Mouse (Mus musculus) lung, embryonic 14.5 days (tissue): ENCODE measurements around the gene Zyg11b. TPM values are rescaled to one million over a fixed set of nuclear protein-coding genes. Genes with fewer than 3 reads are reported as not detected.

ENCODE experiments used
- ATAC-seq: fragments of 200-750 bp; cut with Nextera tagmentation; 2 replicates; pipeline ENCODE4 v1.8.0; 2017; ENCODE audit warnings: mild to moderate bottlenecking, moderate TSS enrichment, moderate library complexity; ENCODE audit not compliant: insufficient read depth
- DNase-seq: peaks from one replicate; pipeline ENCODE4 v3.0.0-alpha.2; 2015
- H3K27ac ChIP-seq: fragments of 300-500 bp; sonication (generic); 2 replicates; pipeline ENCODE4 v1.5.1; 2014; ENCODE audit warnings: low read depth, mild to moderate bottlenecking, moderate library complexity
- H3K27me3 ChIP-seq: fragments of 300-500 bp; sonication (generic); 2 replicates; pipeline ENCODE4 v1.6.1; 2014; ENCODE audit warnings: low read length, control low read depth; ENCODE audit not compliant: insufficient read depth
- H3K36me3 ChIP-seq: fragments of 300-500 bp; sonication (generic); 2 replicates; pipeline ENCODE4 v1.6.1; 2014; ENCODE audit warnings: control low read depth; ENCODE audit not compliant: insufficient read depth
- H3K4me1 ChIP-seq: fragments of 300-500 bp; sonication (generic); 2 replicates; pipeline ENCODE4 v1.6.1; 2014; ENCODE audit warnings: antibody characterized with exemption, control low read depth; ENCODE audit not compliant: insufficient read depth
- H3K4me2 ChIP-seq: fragments of 300-500 bp; sonication (generic); 2 replicates; pipeline ENCODE4 v1.6.1; 2014; ENCODE audit warnings: mild to moderate bottlenecking
- H3K4me3 ChIP-seq: fragments of 300-500 bp; sonication (generic); 2 replicates; pipeline ENCODE4 v1.5.1; 2014; ENCODE audit warnings: low read depth, low read length
- H3K9ac ChIP-seq: fragments of 300-500 bp; sonication (generic); 2 replicates; pipeline ENCODE4 v1.6.1; 2014
- H3K9me3 ChIP-seq: fragments of 300-500 bp; sonication (generic); 2 replicates; pipeline ENCODE4 v1.6.1; 2016; ENCODE audit warnings: low read depth, low read length, control low read depth
- CTCF ChIP-seq: IDR thresholded peaks from 2 replicates; pipeline ENCODE4 v1.5.1; 2016; ENCODE audit warnings: antibody characterized with exemption, low read depth
- WGBS: fragments of 180-500 bp; shearing (Covaris S2); extraction: QIAGEN DNeasy Blood & Tissue Kit; methylation state at CpG from one replicate; pipeline ENCODE4 v1.1.7; 2014; 5-methylcytosine and 5-hydroxymethylcytosine counted together
- polyA plus RNA-seq: library from polyadenylated mRNA; unstranded; fragments of >200 nt; fragmentation: Nextera tagmentation; extraction: Ambion mirVana; gene quantifications from 2 replicates; pipeline ENCODE4 v1.2.1, GENCODE M21; 2014

Zyg11b gene
- polyA plus RNA-seq, 1 experiment from 2014 or later: 16.6 TPM

- Histone ChIP-seq H3K27me3 (no peaks in the 10 kb centered on the region), H3K4me1 (no peaks in the 10 kb centered on the region), H3K9me3 (peaks cover 4% of the 10 kb centered on the region; the same call in 1 of the 2 replicates), H3K27ac (no peak overlapping the region), H3K4me2 (no peak overlapping the region), H3K36me3 (no peaks in the 10 kb centered on the region), H3K9ac (no peak overlapping the region), H3K4me3 (no peak overlapping the region)
- no peak for TF ChIP-seq CTCF
- ATAC-seq (no peak), DNase-seq (no peak)
- 76% methylated on average over 12 of the region's 12 CpGs for WGBS
Measured at GRCm38 (mm10) chr4:108317656-108318605, 17.0 kb upstream of the Zyg11b start.

DNA sequence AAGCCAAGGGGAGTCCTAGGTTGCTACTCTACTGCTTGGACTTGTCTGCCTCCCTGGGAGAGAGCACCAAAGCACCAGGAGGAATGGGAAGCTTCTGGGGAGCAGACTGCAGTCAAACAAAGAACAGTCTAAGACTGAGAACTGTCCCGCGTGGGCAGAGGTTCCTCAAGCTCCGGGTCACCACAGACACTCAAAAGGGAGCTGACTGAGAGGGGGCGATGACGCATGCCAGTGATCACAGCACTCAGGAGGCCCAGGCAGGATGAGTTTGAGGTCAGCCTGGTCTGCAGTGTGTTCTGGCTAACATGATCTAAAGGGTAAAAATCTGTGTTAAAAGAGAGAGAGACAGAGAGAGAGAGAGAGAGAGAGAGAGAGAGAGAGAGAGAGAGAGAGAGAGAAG is 13.1 kb upstream of the Zyg11b start:
- no peak for ATAC-seq
- no peak for DNase-seq
- WGBS: 45% methylated on average over 5 of the region's 5 CpGs
- H3K4me1 ChIP-seq: no peaks in the 10 kb centered on the region
- H3K9me3 ChIP-seq: no peaks in the 10 kb centered on the region
- H3K36me3 ChIP-seq: no peaks in the 10 kb centered on the region
- H3K27ac ChIP-seq: no peak overlapping the region
- H3K4me3 ChIP-seq: no peak overlapping the region
- no peaks in the 10 kb centered on the region for H3K27me3 ChIP-seq
- no peak for TF ChIP-seq CTCF
- no peak overlapping the region for H3K9ac ChIP-seq
- no peak overlapping the region for H3K4me2 ChIP-seq

GRCm38 (mm10) chr4:108310706-108311105 is 9.8 kb upstream of the Zyg11b start:
- no peak overlapping the region for H3K4me2 ChIP-seq
- peaks cover 3% of the 10 kb centered on the region; the same call in 1 of the 2 replicates for H3K9me3 ChIP-seq
- DNase-seq: no peak
- no peak for ATAC-seq
- WGBS: 69% methylated on average over 6 of the region's 6 CpGs
- no peaks in the 10 kb centered on the region for H3K36me3 ChIP-seq
- H3K4me3 ChIP-seq: no peak overlapping the region
- H3K27me3 ChIP-seq: no peaks in the 10 kb centered on the region
- H3K9ac ChIP-seq: no peak overlapping the region
- no peak overlapping the region for H3K27ac ChIP-seq
- no peaks in the 10 kb centered on the region for H3K4me1 ChIP-seq
- no peak for TF ChIP-seq CTCF

- Histone ChIP-seq H3K4me2 (no peak overlapping the region), H3K9me3 (peaks cover 3% of the 10 kb centered on the region; the same call in 1 of the 2 replicates), H3K4me3 (no peak overlapping the region), H3K4me1 (no peaks in the 10 kb centered on the region; the same call in 1 of the 2 replicates), H3K36me3 (no peaks in the 10 kb centered on the region), H3K27ac (no peak overlapping the region), H3K9ac (no peak overlapping the region), H3K27me3 (no peaks in the 10 kb centered on the region)
- no peak for TF ChIP-seq CTCF
- WGBS: 70% methylated on average over 5 of the region's 5 CpGs
- DNase-seq: no peak
- ATAC-seq: no peak
Measured at GRCm38 (mm10) chr4:108302296-108302890, 1.5 kb upstream of the Zyg11b start.

DNA sequence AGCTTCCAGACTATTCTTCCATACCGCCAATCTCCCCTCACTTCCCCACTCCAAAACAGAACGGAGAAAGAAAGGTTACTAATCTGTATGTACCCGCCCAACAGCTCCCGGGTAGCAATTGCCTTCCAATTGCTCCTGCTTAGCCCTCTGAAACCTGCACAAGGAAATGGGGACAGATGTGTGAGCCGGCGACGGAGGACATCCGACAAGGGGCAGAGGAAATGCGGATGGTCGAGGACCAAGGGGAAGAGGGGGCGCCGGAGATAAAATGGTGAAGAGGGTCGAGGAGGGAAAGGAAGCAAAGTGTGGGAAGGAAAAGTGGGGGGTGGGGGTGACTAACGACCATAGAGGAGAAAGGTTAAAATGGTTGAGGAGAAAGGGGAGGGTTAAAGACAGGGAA is 630 bp downstream of the Zyg11b start:
- ATAC-seq (no peak), DNase-seq (peak; percentile 43)
- no peaks in the 10 kb centered on the region; the same call in 1 of the 2 replicates for H3K4me1 ChIP-seq
- peak overlapping the region; percentile 79 for H3K4me2 ChIP-seq
- H3K27me3 ChIP-seq: no peaks in the 10 kb centered on the region
- H3K4me3 ChIP-seq: peak overlapping the region; percentile 91
- H3K36me3 ChIP-seq: no peaks in the 10 kb centered on the region
- peak overlapping the region; percentile 88 for H3K9ac ChIP-seq
- WGBS: 2% methylated on average over 14 of the region's 14 CpGs
- no peaks in the 10 kb centered on the region for H3K9me3 ChIP-seq
- H3K27ac ChIP-seq: peak overlapping the region; percentile 84; the same call in 1 of the 2 replicates
- no peak for TF ChIP-seq CTCF

DNA sequence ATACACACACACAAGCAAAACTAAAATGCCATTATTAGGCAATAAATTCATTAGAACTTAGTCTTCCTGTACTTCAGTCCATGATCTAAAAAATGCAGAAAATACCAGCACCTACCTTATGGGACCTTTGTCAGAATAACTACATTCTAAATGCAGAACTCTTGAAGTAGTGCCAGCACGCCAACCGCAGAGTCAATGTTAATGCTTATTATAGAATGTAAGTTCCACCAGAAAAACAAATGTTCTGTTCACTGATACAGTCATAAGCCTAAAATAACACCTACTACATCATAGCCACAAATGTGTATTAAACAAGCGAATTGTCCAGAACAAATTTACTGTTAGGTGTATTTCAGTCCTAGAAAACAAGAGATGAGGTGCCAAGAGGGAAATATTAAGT is 23.9 kb downstream of the Zyg11b start:
- no peak overlapping the region for H3K27ac ChIP-seq
- no peaks in the 10 kb centered on the region for H3K36me3 ChIP-seq
- H3K4me1 ChIP-seq: no peaks in the 10 kb centered on the region
- H3K4me2 ChIP-seq: no peak overlapping the region
- H3K9me3 ChIP-seq: 0 out of 2 replicates have a peak, but pooled peaks cover 3% of the 10 kb centered on the region
- DNase-seq (no peak), ATAC-seq (no peak)
- TF ChIP-seq CTCF: no peak
- no peaks in the 10 kb centered on the region for H3K27me3 ChIP-seq
- no peak overlapping the region for H3K4me3 ChIP-seq
- 81% methylated on average over 3 of the region's 3 CpGs for WGBS
- no peak overlapping the region for H3K9ac ChIP-seq

DNA sequence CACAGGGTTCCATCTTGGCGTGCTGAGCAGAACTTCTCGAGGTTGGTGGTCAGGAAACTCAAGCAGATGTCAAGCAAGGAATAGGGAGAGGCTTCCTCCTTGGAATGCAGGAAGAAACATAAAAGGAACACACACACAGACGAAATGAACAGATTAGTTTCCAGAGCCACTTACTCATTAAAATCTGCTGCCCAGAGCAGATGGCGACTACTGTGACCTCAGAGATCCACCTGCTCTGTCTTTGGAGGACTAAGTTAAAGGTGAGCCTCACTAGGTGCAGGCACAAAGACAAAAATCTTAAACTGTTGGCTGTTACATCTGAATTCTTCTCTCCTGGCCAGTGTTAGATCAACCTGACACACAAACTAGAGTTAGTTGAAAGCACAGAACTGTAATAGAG is 28.6 kb downstream of the Zyg11b start:
- no peak for TF ChIP-seq CTCF
- Histone ChIP-seq H3K9ac (no peak overlapping the region), H3K36me3 (peaks cover 12% of the 10 kb centered on the region), H3K4me2 (no peak overlapping the region), H3K9me3 (no peaks in the 10 kb centered on the region), H3K4me1 (no peaks in the 10 kb centered on the region), H3K27ac (no peak overlapping the region), H3K4me3 (no peak overlapping the region), H3K27me3 (no peaks in the 10 kb centered on the region)
- WGBS: 66% methylated on average over 4 of the region's 4 CpGs
- DNase-seq: no peak
- ATAC-seq: no peak
